ENCODE assay signal across 9 mouse cellular contexts in genomic region chr7:101538141-101538933, GRCm38 (mm10). TPM values are rescaled to one million over a fixed set of nuclear protein-coding genes. Genes with fewer than 3 reads are reported as not detected.
DNase-seq lines count a peak whose midpoint lies in the region; ATAC-seq lines count a peak whose summit lies in the region.
"Had no signal": no experiment of that assay in that cellular context is flagged by ENCODE, and none has a peak within 500 bp of the region (broad histone marks: within the 10 kb centered on the region; RNA-seq: fewer than 3 reads in every experiment).

No protein-coding gene starts in this region.

- peak; percentile 53; the same call in 1 of the 2 replicates for ATAC-seq in frontal cortex, adult (ENCODE audit: low TSS enrichment)

- no peak for DNase-seq in frontal cortex, postnatal 14 days (ENCODE audit: low spot score in 2 of 2)
- DNase-seq in urinary bladder, adult 18-20 months (ENCODE audit: low spot score in 2 of 2), result peak; percentile 33 to 37
- no peak for DNase-seq in urinary bladder, adult 2 months (ENCODE audit: low spot score)
- DNase-seq in cerebellum, postnatal 10 days, result peak; percentile 68 to 80
- DNase-seq in kidney, postnatal 14 days, result peak; percentile 31
- DNase-seq in mesoderm, embryonic 11.5 days (ENCODE audit: low read depth, low spot score), result peak; percentile 58
- peak; percentile 28 for DNase-seq in thymus, postnatal 25 days

RNA-seq across cellular contexts. Expression of gene Art2b, which starts 47.1 kb away (rescaled TPM):
- 0.19 and 0.29 TPM in 2 replicates for polyA plus RNA-seq in urinary bladder, adult 2 months (2012; rRNA removed)
- polyA plus RNA-seq: neural tube, embryonic 12.5 days had no signal

Comparison
In these comparisons a context has a peak if more than half of its experiments do, and no peak if none do; other contexts are left out.
1. DNase-seq: peak in urinary bladder, adult 18-20 months (2 of 2), cerebellum, postnatal 10 days (2 of 2), kidney, postnatal 14 days (single experiment), mesoderm, embryonic 11.5 days (single experiment) and thymus, postnatal 25 days (single experiment); none in frontal cortex, postnatal 14 days (0 of 2) and urinary bladder, adult 2 months (single experiment).